In the genomic region with DNA sequence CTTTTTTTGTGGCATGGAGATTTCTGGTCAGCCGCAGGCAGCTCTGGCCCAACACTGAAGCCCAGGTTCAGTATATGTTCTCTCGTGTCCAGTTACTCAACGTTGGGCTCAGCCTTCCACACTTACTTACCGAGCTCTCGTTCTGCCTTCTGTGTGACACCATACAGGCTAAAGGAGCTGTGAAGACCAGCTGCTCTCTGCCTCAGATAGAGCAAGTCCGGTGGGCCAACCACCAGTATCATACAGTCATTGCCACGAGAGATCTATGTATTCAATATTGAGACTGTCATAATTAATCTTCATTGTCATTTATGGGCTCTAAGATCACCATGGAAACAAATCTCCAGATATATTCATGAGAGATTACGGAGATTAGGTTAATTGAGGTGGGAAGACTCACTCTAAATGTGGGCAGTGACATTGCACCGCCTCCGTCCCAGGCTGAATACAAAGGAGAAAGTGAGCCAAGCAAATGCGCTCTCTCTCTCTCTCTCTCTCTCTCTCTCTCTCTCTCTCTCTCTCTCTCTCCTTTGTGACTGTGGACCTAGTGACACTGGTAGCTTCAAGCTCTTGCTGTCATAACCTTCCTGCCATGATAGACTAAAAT, we compare ENCODE assay signal across 13 mouse cellular contexts.
DNase-seq lines count a peak whose midpoint lies in the region; ATAC-seq lines count a peak whose summit lies in the region.
"Had no signal": no experiment of that assay in that cellular context is flagged by ENCODE, and none has a peak within 500 bp of the region (broad histone marks: within the 10 kb centered on the region; RNA-seq: fewer than 3 reads in every experiment).

No protein-coding gene starts in this region.

- H3K4me2 ChIP-seq in hindbrain, embryonic 13.5 days, result no peak overlapping the region
- no peak overlapping the region for H3K4me2 ChIP-seq in midbrain, embryonic 14.5 days (ENCODE audit: low read length)
- H3K4me2 ChIP-seq: heart, embryonic 12.5 days; liver, embryonic 13.5 days; stomach, embryonic 15.5 days had no signal

- H3K9ac ChIP-seq in hindbrain, embryonic 13.5 days, result no peak overlapping the region
- no peak overlapping the region for H3K9ac ChIP-seq in midbrain, embryonic 14.5 days (replicated peaks; ENCODE audit: low read length)
- H3K9ac ChIP-seq: heart, embryonic 12.5 days; liver, embryonic 13.5 days; stomach, embryonic 15.5 days had no signal

- intact Hi-C loops in heart, postnatal 10 days (cut with DNase I), result no loop called here
- intact Hi-C loops in left cerebral cortex, postnatal 36 days (cut with DNase I), result no loop called here

- H3K27ac ChIP-seq in hindbrain, embryonic 13.5 days, result peak overlapping the region; percentile 63
- H3K27ac ChIP-seq in midbrain, embryonic 14.5 days (replicated peaks; ENCODE audit: low read depth, low read length), result peak overlapping the region; percentile 52; the same call in 1 of the 2 replicates
- H3K27ac ChIP-seq: layer of hippocampus, adult 2 months; liver, embryonic 13.5 days; stomach, embryonic 15.5 days had no signal

- no peaks in the 10 kb centered on the region for H3K27me3 ChIP-seq in hindbrain, embryonic 13.5 days
- H3K27me3 ChIP-seq in midbrain, embryonic 14.5 days (ENCODE audit: control insufficient read depth, insufficient read depth, low read length), result no peaks in the 10 kb centered on the region
- H3K27me3 ChIP-seq: heart, embryonic 12.5 days; liver, embryonic 13.5 days; stomach, embryonic 15.5 days had no signal

- H3K4me1 ChIP-seq in hindbrain, embryonic 13.5 days (replicated peaks), result peaks cover 25% of the 10 kb centered on the region
- H3K4me1 ChIP-seq in midbrain, embryonic 14.5 days (ENCODE audit: control insufficient read depth, insufficient read depth, low read length), result peaks cover 16% of the 10 kb centered on the region
- H3K4me1 ChIP-seq: heart, embryonic 12.5 days; liver, embryonic 13.5 days; stomach, embryonic 15.5 days had no signal

- 43% methylated on average over 11 of the region's 11 CpGs for WGBS in hindbrain, embryonic 13.5 days
- WGBS in midbrain, embryonic 14.5 days, result 19% methylated on average over 11 of the region's 11 CpGs

- no peaks in the 10 kb centered on the region for H3K36me3 ChIP-seq in hindbrain, embryonic 13.5 days
- no peaks in the 10 kb centered on the region for H3K36me3 ChIP-seq in midbrain, embryonic 14.5 days (ENCODE audit: control insufficient read depth, insufficient read depth, low read length)
- H3K36me3 ChIP-seq: heart, embryonic 12.5 days; liver, embryonic 13.5 days; stomach, embryonic 15.5 days had no signal

- peak; percentile 59 for DNase-seq in heart, adult 11 months
- no peak for DNase-seq in heart, postnatal 10 days
- DNase-seq in midbrain, embryonic 14.5 days, result peak; percentile 63
- peak; percentile 58 for DNase-seq in retina, postnatal 7 days (ENCODE audit: low read depth, low spot score)
- DNase-seq in left cerebral cortex, postnatal 36 days (ENCODE audit: low spot score in 2 of 2), result no peak
- no peak for DNase-seq in B cell, adult 2 months
- DNase-seq: cerebellum, adult 9-10 months; gastrocnemius, postnatal 36 days; liver, embryonic 13.5 days had no signal

- ATAC-seq in hindbrain, embryonic 13.5 days (ENCODE audit: low FRiP score), result peak; percentile 76
- ATAC-seq in midbrain, embryonic 14.5 days (ENCODE audit: low FRiP score, low TSS enrichment), result peak; percentile 40; the same call in 1 of the 2 replicates

- no peak overlapping the region for H3K4me3 ChIP-seq in hindbrain, embryonic 13.5 days
- no peak overlapping the region for H3K4me3 ChIP-seq in midbrain, embryonic 14.5 days (replicated peaks; ENCODE audit: low read depth, low read length)
- H3K4me3 ChIP-seq: heart, embryonic 12.5 days; layer of hippocampus, adult 2 months; liver, embryonic 13.5 days; stomach, embryonic 15.5 days had no signal

- no peaks in the 10 kb centered on the region for H3K9me3 ChIP-seq in hindbrain, embryonic 13.5 days
- H3K9me3 ChIP-seq in midbrain, embryonic 14.5 days (ENCODE audit: control insufficient read depth, low read length), result no peaks in the 10 kb centered on the region
- H3K9me3 ChIP-seq: heart, embryonic 12.5 days; liver, embryonic 13.5 days; stomach, embryonic 15.5 days had no signal

Comparison
In these comparisons a context has a peak if more than half of its experiments do, and no peak if none do; other contexts are left out.
1. DNase-seq: peak in heart, adult 11 months (single experiment), midbrain, embryonic 14.5 days (single experiment) and retina, postnatal 7 days (single experiment); none in heart, postnatal 10 days (0 of 2), left cerebral cortex, postnatal 36 days (0 of 2) and B cell, adult 2 months (0 of 2).